ENCODE assay signal across 8 mouse cellular contexts in the genomic region with DNA sequence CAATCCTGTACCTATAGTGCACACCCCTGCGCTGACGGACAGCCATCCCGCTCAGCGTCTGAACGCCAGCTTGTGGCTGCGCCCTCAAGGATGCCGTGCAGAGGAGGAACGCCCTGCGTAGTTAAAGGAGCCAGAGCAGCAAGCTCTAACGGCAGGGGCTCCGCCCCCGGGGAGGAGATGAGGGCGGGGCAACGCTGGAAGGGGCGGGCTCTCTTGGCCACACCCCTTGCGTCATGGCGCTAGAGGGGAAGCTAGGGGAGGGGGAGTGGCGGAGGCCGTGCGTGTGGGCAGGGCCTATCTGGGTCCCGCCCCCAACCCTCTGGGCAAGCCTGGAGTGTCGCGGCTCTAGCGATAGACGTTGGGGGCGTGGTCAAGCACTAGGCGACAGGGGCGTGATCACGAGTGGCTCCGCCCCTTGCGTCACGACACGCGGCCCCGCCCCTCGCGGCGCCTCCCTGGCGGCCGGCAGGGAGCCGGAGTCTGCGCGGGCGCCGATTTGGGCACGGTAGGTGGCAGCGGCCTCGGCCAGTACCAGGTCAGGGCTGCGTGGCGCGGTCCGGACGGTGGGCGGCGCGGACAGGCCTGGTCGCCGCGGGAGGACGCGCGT. TPM values are rescaled to one million over a fixed set of nuclear protein-coding genes. Genes with fewer than 3 reads are reported as not detected.
DNase-seq lines count a peak whose midpoint lies in the region; ATAC-seq lines count a peak whose summit lies in the region.

A gene (plus strand): TSS at position 425 of the 607 bp plus-strand sequence.

- peak; percentile 91 for ATAC-seq in erythroblast, adult 5-6 weeks (replicated peaks; ENCODE audit: low FRiP score, poor library complexity, severe bottlenecking)
- ATAC-seq in kidney, embryonic 15.5 days (replicated peaks; ENCODE audit: low FRiP score): peak; percentile 93
- peak; percentile 82 for ATAC-seq in monocyte, adult 5-6 weeks (replicated peaks; ENCODE audit: insufficient number of reproducible peaks, low FRiP score, low TSS enrichment, poor library complexity, severe bottlenecking)

- no peaks in the 10 kb centered on the region for H3K36me3 ChIP-seq in heart, embryonic 10.5 days
- no peaks in the 10 kb centered on the region for H3K36me3 ChIP-seq in kidney, embryonic 15.5 days

- H3K4me3 ChIP-seq in heart, embryonic 10.5 days: peak within 1 kb of the TSS; percentile 85
- H3K4me3 ChIP-seq in kidney, embryonic 15.5 days (replicated peaks): peak within 1 kb of the TSS; percentile 82

- H3K27ac ChIP-seq in heart, embryonic 10.5 days: peak within 1 kb of the TSS; percentile 91
- H3K27ac ChIP-seq in kidney, embryonic 15.5 days: peak within 1 kb of the TSS; percentile 84

- H3K9ac ChIP-seq in kidney, embryonic 15.5 days: peak within 1 kb of the TSS; percentile 83

- H3K4me2 ChIP-seq in kidney, embryonic 15.5 days: peak within 1 kb of the TSS; percentile 86

- 0% methylated on average over 62 of the region's 62 CpGs for WGBS in heart, embryonic 10.5 days
- under 1% methylated on average over 62 of the region's 62 CpGs for WGBS in kidney, embryonic 15.5 days

- H3K27me3 ChIP-seq in heart, embryonic 10.5 days (ENCODE audit: insufficient read depth, poor library complexity, severe bottlenecking): peaks cover 3% of the 10 kb centered on the region
- H3K27me3 ChIP-seq in kidney, embryonic 15.5 days: no peaks in the 10 kb centered on the region

- peaks cover 47% of the 10 kb centered on the region for H3K4me1 ChIP-seq in heart, embryonic 10.5 days
- H3K4me1 ChIP-seq in kidney, embryonic 15.5 days: peaks cover 81% of the 10 kb centered on the region

- no peaks in the 10 kb centered on the region for H3K9me3 ChIP-seq in heart, embryonic 10.5 days
- no peaks in the 10 kb centered on the region for H3K9me3 ChIP-seq in kidney, embryonic 15.5 days (replicated peaks)

- peak; percentile 100 for DNase-seq in B cell, adult 2 months
- DNase-seq in brain, adult 2 months (ENCODE audit: low read depth, low spot score): peak; percentile 99
- peak; percentile 100 for DNase-seq in heart, embryonic 10.5 days (ENCODE audit: low spot score)
- DNase-seq in liver: peak; percentile 99
- peak; percentile 100 for DNase-seq in spleen, postnatal 4 days (ENCODE audit: low spot score in 2 of 2)

RNA-seq across cellular contexts. Expression of the gene that starts here (rescaled TPM):
- 11.7 and 14.0 TPM in 2 replicates for total RNA-seq in erythroblast, adult 5-6 weeks (2015; ENCODE audit: low replicate concordance)
- 5.0 and 6.4 TPM in 2 replicates for total RNA-seq in erythroblast, adult 5-6 weeks (2017; ENCODE audit: low replicate concordance)
- 34.1 and 41.2 TPM in 2 replicates for polyA plus RNA-seq in heart, embryonic 10.5 days (2016; fragmentation: Nextera tagmentation; extraction: Ambion mirVana)
- 53.4 and 60.0 TPM in 2 replicates for polyA plus RNA-seq in kidney, embryonic 15.5 days (2015; fragmentation: Nextera tagmentation; extraction: Ambion mirVana)
- total RNA-seq in monocyte, adult 5-6 weeks (2017): 60.8 to 104 TPM (median 99.4 TPM) in 3 replicates

Comparison
In these comparisons a context has a peak if more than half of its experiments do, and no peak if none do; other contexts are left out.
1. Peak in every context shown above with its lines: DNase-seq, ATAC-seq, H3K4me3 ChIP-seq and H3K27ac ChIP-seq.